Mouse (Mus musculus) limb, embryonic 15.5 days (tissue): ENCODE results near the gene Scd2. TPM values are rescaled to one million over a fixed set of nuclear protein-coding genes. Genes with fewer than 3 reads are reported as not detected.

Source experiments
- ATAC-seq: fragments of 200-750 bp; cut with Nextera tagmentation; 2 replicates; pipeline ENCODE4 v1.8.0; 2017; ENCODE audit warnings: low read depth, moderate TSS enrichment; ENCODE audit not compliant: insufficient number of reproducible peaks, low FRiP score, low TSS enrichment
- H3K27ac ChIP-seq: fragments of 300-500 bp; sonication (generic); 2 replicates; pipeline ENCODE4 v1.5.1; 2015; ENCODE audit warnings: moderate library complexity, mild to moderate bottlenecking, inconsistent platforms
- H3K27me3 ChIP-seq: fragments of 300-500 bp; sonication (generic); 2 replicates; pipeline ENCODE4 v1.6.1; 2015; ENCODE audit warnings: inconsistent platforms
- H3K36me3 ChIP-seq: fragments of 300-500 bp; sonication (generic); 2 replicates; pipeline ENCODE4 v1.6.1; 2015; ENCODE audit warnings: inconsistent platforms
- H3K4me1 ChIP-seq: fragments of 300-500 bp; sonication (generic); 2 replicates; pipeline ENCODE4 v1.6.1; 2015; ENCODE audit warnings: inconsistent platforms
- H3K4me2 ChIP-seq: fragments of 300-500 bp; sonication (generic); 2 replicates; pipeline ENCODE4 v1.6.1; 2015; ENCODE audit warnings: mild to moderate bottlenecking, inconsistent platforms
- H3K4me3 ChIP-seq: fragments of 300-500 bp; sonication (generic); 2 replicates; pipeline ENCODE4 v1.5.1; 2015; ENCODE audit warnings: mild to moderate bottlenecking, inconsistent platforms
- H3K9ac ChIP-seq: fragments of 300-500 bp; sonication (generic); 2 replicates; pipeline ENCODE4 v1.6.1; 2015; ENCODE audit warnings: inconsistent platforms
- H3K9me3 ChIP-seq: fragments of 300-500 bp; sonication (generic); 2 replicates; pipeline ENCODE4 v1.6.1; 2016; ENCODE audit warnings: inconsistent platforms
- WGBS: fragments of 180-500 bp; shearing (Covaris S2); methylation state at CpG from one replicate; pipeline ENCODE4 v1.1.7; 2015; 5-methylcytosine and 5-hydroxymethylcytosine counted together
- polyA plus RNA-seq: library from polyadenylated mRNA; unstranded; fragments of >200 nt; fragmentation: Nextera tagmentation; extraction: Ambion mirVana; gene quantifications from 2 replicates; pipeline ENCODE4 v1.2.1, GENCODE M21; 2015

The Scd2 gene
- polyA plus RNA-seq, 1 experiment from 2014 or later = 221 TPM

- H3K36me3 ChIP-seq = peaks cover 88% of the 10 kb centered on the region
- no peak overlapping the region for H3K27ac ChIP-seq
- H3K4me1 ChIP-seq = peaks cover 82% of the 10 kb centered on the region
- WGBS = 76% methylated on average over 7 of the region's 7 CpGs
- H3K9ac ChIP-seq = no peak overlapping the region
- no peak for ATAC-seq
- H3K9me3 ChIP-seq = no peaks in the 10 kb centered on the region
- no peak overlapping the region; the same call in 1 of the 2 replicates for H3K4me2 ChIP-seq
- no peak overlapping the region for H3K4me3 ChIP-seq
- H3K27me3 ChIP-seq = no peaks in the 10 kb centered on the region
Observed at GRCm38 (mm10) chr19:44300520-44300919, 7.0 kb downstream of the Scd2 start.

DNA sequence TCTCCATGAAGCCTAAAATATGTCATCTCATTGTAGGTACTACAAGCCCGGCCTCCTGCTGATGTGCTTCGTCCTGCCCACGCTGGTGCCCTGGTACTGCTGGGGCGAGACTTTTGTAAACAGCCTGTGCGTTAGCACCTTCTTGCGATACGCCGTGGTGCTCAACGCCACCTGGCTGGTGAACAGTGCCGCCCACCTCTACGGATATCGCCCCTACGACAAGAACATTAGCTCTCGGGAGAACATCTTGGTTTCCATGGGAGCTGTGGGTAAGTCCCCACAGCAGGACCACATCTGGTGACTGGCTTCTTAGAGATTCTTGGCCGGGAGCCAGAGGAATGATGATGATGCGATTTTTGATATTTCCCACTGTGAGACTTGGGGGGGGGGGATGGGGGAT is 7.7 kb downstream of the Scd2 start:
- H3K4me2 ChIP-seq = no peak overlapping the region
- peaks cover 92% of the 10 kb centered on the region for H3K36me3 ChIP-seq
- H3K9me3 ChIP-seq = no peaks in the 10 kb centered on the region
- no peak for ATAC-seq
- H3K9ac ChIP-seq = no peak overlapping the region
- no peak overlapping the region for H3K27ac ChIP-seq
- no peaks in the 10 kb centered on the region for H3K27me3 ChIP-seq
- peaks cover 83% of the 10 kb centered on the region for H3K4me1 ChIP-seq
- H3K4me3 ChIP-seq = no peak overlapping the region
- WGBS = 57% methylated on average over 16 of the region's 16 CpGs

GRCm38 (mm10) chr19:44301671-44302305 is 8.3 kb downstream of the Scd2 start:
- WGBS = 57% methylated on average over 9 of the region's 9 CpGs
- H3K4me1 ChIP-seq = peaks cover 77% of the 10 kb centered on the region
- no peak overlapping the region for H3K4me3 ChIP-seq
- no peak for ATAC-seq
- H3K9ac ChIP-seq = no peak overlapping the region
- peaks cover 90% of the 10 kb centered on the region for H3K36me3 ChIP-seq
- H3K4me2 ChIP-seq = no peak overlapping the region
- H3K27me3 ChIP-seq = no peaks in the 10 kb centered on the region
- H3K9me3 ChIP-seq = no peaks in the 10 kb centered on the region
- H3K27ac ChIP-seq = no peak overlapping the region

- no peak overlapping the region for H3K9ac ChIP-seq
- H3K4me1 ChIP-seq = peaks cover 65% of the 10 kb centered on the region
- no peak overlapping the region for H3K4me3 ChIP-seq
- 0 out of 2 replicates have a peak overlapping the region, but pooled peaks have one; percentile 1 for H3K27ac ChIP-seq
- peaks cover 89% of the 10 kb centered on the region for H3K36me3 ChIP-seq
- 0 out of 2 replicates have a peak, but pooled peaks have one; percentile 6 for ATAC-seq
- WGBS = 63% methylated on average over 11 of the region's 11 CpGs
- no peaks in the 10 kb centered on the region for H3K9me3 ChIP-seq
- H3K27me3 ChIP-seq = no peaks in the 10 kb centered on the region
- no peak overlapping the region for H3K4me2 ChIP-seq
Observed at GRCm38 (mm10) chr19:44302901-44303300, 9.4 kb downstream of the Scd2 start.

DNA sequence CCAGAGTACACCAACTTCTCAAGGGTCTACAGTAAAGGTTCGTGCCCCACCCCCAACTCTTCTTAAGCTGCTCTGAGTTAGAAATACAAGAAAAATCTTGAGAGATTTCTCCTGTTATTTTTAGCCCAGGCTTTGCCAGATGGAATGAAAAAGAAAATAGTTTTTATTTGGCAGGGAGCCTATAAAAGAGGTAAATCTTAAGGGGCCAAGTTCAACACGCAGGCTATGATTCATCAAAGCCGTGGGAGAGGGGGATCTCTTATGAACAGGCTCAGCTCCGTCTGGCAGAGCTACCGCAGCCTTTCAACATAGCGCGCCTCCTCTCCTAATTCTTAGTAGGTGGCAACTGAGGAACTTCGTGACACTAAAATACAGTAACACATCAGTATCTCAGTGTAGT is 10.0 kb downstream of the Scd2 start:
- no peak overlapping the region for H3K9ac ChIP-seq
- no peak overlapping the region for H3K4me2 ChIP-seq
- 46% methylated on average over 8 of the region's 8 CpGs for WGBS
- no peaks in the 10 kb centered on the region for H3K9me3 ChIP-seq
- peaks cover 88% of the 10 kb centered on the region for H3K36me3 ChIP-seq
- H3K4me1 ChIP-seq = peaks cover 59% of the 10 kb centered on the region
- H3K27me3 ChIP-seq = no peaks in the 10 kb centered on the region
- H3K4me3 ChIP-seq = no peak overlapping the region
- 0 out of 2 replicates have a peak overlapping the region, but pooled peaks have one; percentile 1 for H3K27ac ChIP-seq
- ATAC-seq = no peak

GRCm38 (mm10) chr19:44304419-44304818 is 10.9 kb downstream of the Scd2 start:
- Histone ChIP-seq H3K4me3 (no peak overlapping the region), H3K4me1 (peaks cover 51% of the 10 kb centered on the region), H3K36me3 (peaks cover 81% of the 10 kb centered on the region), H3K9ac (no peak overlapping the region), H3K9me3 (no peaks in the 10 kb centered on the region), H3K27me3 (no peaks in the 10 kb centered on the region), H3K27ac (no peak overlapping the region), H3K4me2 (no peak overlapping the region)
- no peak for ATAC-seq
- WGBS = 82% methylated on average over 10 of the region's 10 CpGs

GRCm38 (mm10) chr19:44304851-44305510 is 11.5 kb downstream of the Scd2 start:
- Histone ChIP-seq H3K4me3 (no peak overlapping the region), H3K27ac (no peak overlapping the region), H3K27me3 (no peaks in the 10 kb centered on the region), H3K4me1 (peaks cover 46% of the 10 kb centered on the region), H3K36me3 (peaks cover 80% of the 10 kb centered on the region), H3K9me3 (no peaks in the 10 kb centered on the region), H3K4me2 (no peak overlapping the region), H3K9ac (no peak overlapping the region)
- 87% methylated on average over 16 of the region's 16 CpGs for WGBS
- no peak for ATAC-seq

GRCm38 (mm10) chr19:44305701-44306100 is 12.2 kb downstream of the Scd2 start:
- 86% methylated on average over 15 of the region's 15 CpGs for WGBS
- no peak overlapping the region for H3K4me3 ChIP-seq
- peaks cover 75% of the 10 kb centered on the region for H3K36me3 ChIP-seq
- H3K9ac ChIP-seq = no peak overlapping the region
- ATAC-seq = no peak
- H3K27ac ChIP-seq = no peak overlapping the region
- no peaks in the 10 kb centered on the region for H3K27me3 ChIP-seq
- no peaks in the 10 kb centered on the region for H3K9me3 ChIP-seq
- peaks cover 38% of the 10 kb centered on the region for H3K4me1 ChIP-seq
- H3K4me2 ChIP-seq = no peak overlapping the region

- no peak overlapping the region for H3K4me3 ChIP-seq
- H3K36me3 ChIP-seq = peaks cover 71% of the 10 kb centered on the region
- WGBS = 69% methylated on average over 7 of the region's 7 CpGs
- no peaks in the 10 kb centered on the region for H3K27me3 ChIP-seq
- H3K9ac ChIP-seq = no peak overlapping the region
- no peak for ATAC-seq
- H3K4me1 ChIP-seq = peaks cover 35% of the 10 kb centered on the region
- H3K4me2 ChIP-seq = no peak overlapping the region
- no peaks in the 10 kb centered on the region for H3K9me3 ChIP-seq
- H3K27ac ChIP-seq = no peak overlapping the region
Observed at GRCm38 (mm10) chr19:44306171-44306570, 12.7 kb downstream of the Scd2 start.

DNA sequence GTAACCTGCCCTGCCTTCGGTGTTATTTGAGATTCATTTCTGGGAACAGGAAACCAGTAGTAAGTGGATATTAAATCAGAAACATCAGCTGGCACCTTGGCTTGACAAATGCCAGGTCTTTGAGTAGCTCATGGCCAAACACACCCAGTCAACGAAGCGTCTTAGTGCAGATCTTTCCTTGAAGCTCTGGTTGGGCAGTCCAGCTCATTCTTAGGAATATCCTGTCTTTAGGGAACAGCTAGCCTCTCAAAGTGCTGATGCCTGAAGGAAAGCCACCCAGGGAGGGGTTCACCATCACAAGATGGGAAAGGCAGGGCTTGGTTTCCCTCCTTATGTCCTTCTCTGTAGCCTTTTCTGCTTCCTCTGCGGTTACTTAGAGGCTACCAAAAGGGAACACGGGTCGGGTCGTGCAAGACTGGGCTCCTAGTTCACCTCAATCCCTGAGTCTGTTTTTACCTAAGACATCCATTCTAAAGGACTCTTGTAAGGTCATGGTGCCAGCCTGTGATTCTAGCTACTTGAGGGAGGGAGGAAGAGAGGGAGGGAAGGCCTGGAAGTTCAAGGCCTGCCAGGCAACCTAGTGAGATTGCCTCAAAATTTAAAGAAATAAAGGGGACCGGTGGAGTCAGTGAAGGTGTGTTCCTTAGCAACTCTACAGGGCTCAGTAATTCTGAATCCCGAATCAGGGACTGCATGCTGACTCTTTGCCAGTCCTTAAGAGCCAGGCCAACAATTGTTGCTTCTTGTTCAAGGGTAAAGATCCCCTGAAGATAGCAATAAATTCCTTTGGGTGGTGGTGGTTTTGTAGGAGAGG is 13.8 kb downstream of the Scd2 start:
- no peak overlapping the region for H3K4me2 ChIP-seq
- H3K27ac ChIP-seq = no peak overlapping the region
- no peak overlapping the region for H3K9ac ChIP-seq
- H3K9me3 ChIP-seq = no peaks in the 10 kb centered on the region
- H3K4me3 ChIP-seq = no peak overlapping the region
- H3K4me1 ChIP-seq = peaks cover 26% of the 10 kb centered on the region
- H3K27me3 ChIP-seq = no peaks in the 10 kb centered on the region
- H3K36me3 ChIP-seq = peaks cover 63% of the 10 kb centered on the region
- whole genome bisulfite sequencing = 75% methylated on average over 9 of the region's 9 CpGs
- no peak for ATAC-seq

GRCm38 (mm10) chr19:44307915-44308470 is 14.5 kb downstream of the Scd2 start:
- Histone ChIP-seq H3K36me3 (peaks cover 56% of the 10 kb centered on the region), H3K27ac (no peak overlapping the region), H3K9ac (no peak overlapping the region), H3K4me3 (no peak overlapping the region), H3K4me1 (peaks cover 19% of the 10 kb centered on the region), H3K27me3 (no peaks in the 10 kb centered on the region), H3K4me2 (no peak overlapping the region), H3K9me3 (no peaks in the 10 kb centered on the region)
- 74% methylated on average over 6 of the region's 6 CpGs for WGBS
- no peak for ATAC-seq
